Mouse (Mus musculus) liver, postnatal 0 days (tissue): Measurements from ENCODE around the gene Olfr1406.

Source experiments
- CTCF ChIP-seq: sonication (generic); IDR thresholded peaks from 2 replicates; pipeline ENCODE4 v1.5.1; 2016; ENCODE audit warnings: antibody characterized with exemption, low read depth
- EP300 ChIP-seq: IDR thresholded peaks from 2 replicates; pipeline ENCODE4 v1.6.1; 2016; ENCODE audit warnings: antibody characterized with exemption, low read depth, mild to moderate bottlenecking

DNA sequence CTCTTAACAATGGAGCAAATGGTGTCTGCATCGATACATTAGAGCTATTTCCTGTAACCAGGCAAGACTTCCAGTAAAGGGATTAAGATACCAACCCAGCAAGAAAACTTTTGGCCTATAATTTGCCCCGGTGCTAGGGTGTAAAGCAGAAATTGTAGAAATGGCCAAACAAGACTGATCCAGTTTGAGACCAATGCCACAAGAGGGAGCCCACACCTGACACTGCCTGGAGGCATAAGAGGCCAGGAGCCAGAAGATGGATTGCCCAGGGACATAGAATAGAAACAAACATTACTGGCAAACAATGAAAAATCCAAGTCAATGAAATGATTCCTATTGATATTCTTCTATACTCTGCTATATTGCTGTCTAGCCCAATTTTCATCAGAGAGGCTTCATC, 5.9 kb upstream of the Olfr1406 start:
- TF ChIP-seq CTCF (no peak), EP300 (no peak)
